Mouse (Mus musculus) liver, adult 10 weeks (tissue): ENCODE data around the gene Iqsec2. TPM values are rescaled to one million over a fixed set of nuclear protein-coding genes. Genes with fewer than 3 reads are reported as not detected.

Experiments
- polyA plus RNA-seq: library from polyadenylated mRNA; stranded (reverse); fragments of 350-450 nt; fragmentation: Illumina TruSeq; extraction: RNeasy Lipid Tissue Mini Kit (QIAGEN cat#74804); gene quantifications from one replicate; pipeline ENCODE4 v1.2.3, GENCODE M21; 2014; ENCODE audit warnings: low read depth, low replicate concordance

The Iqsec2 gene
- polyA plus RNA-seq: 1.4 TPM

DNA sequence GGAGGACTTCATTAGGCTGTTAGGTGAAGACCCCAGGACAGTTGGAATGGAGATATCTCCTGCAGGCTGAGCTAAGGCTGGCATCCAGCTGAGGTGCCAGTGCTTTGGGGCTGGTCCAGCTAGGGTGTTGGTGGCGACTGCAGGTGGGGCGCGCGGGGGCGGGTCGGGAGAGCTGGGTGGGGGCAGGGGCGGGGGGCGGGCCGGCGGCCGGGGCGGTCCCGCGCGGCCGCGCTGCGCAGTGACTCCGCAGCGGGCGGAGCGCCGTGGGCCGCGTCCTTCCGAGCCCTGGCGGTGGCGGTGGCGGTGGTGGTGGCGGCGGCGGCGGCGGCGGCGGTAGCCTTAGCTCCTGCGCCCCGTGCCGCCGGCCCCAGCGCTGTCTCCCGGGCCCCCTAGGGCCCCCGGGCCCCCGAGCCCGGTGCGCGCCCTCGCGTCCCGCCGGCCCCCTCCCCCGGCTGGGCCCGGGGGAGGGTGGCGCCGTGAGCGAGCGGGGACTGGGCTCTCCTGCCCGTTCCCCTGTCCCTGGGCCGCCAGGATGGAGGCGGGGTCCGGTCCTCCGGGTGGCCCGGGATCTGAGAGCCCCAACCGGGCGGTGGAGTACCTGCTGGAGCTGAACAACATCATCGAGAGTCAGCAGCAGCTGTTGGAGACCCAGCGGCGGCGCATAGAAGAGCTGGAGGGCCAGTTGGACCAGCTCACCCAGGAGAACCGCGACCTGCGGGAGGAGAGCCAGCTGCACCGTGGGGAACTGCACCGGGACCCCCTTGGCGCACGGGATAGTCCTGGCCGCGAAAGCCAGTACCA is at the start of gene Iqsec2:
Gene Iqsec2 (plus strand): TSS at position 328 of the 801 bp plus-strand sequence.

DNA sequence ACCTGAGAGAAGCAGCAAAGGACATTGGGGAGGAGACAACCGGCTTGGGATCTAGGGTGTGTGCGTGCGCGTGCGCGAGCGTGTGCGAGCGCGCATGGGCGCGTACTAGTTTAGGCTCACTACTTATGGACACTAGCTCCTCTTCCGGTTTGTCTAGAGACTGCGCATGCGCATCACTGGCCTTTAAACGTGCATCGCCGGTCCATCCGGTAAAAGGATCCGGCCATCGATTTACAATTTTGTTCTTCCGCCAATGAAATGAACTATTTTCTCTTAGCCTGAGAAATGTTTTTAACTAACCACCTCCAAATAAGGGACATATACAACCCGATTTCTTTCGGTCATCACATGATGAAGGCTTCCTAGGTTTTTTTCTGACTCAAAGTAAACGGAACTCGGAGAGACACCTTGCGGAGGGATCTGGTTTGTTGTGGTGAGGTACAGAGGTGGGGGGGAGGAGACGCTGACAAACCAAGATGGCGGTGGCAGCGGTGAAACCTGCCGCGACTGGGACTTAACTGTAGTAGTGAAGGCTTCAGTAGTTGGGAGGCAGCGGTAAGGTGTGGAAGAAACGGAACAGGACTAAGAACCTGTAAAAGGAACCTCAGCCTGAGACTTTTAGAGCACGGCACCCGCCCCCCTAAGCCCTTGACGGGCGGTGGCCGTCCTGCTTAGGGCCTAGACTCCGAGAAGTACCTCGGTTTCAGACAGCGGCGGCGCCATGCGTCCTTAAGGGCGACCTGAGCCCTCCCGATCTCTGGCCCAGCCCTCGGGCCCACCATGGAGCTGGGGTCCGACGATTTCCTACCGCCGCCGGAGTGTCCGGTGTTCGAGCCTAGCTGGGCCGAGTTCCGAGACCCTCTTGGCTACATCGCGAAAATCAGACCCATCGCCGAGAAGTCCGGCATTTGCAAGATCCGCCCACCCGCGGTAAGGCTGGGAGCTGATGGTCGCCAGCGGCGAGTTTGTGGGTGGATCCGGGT is 89.0 kb downstream of the Iqsec2 start, which contains the start of gene Kdm5c:
Gene Kdm5c (plus strand): TSS at position 240 of the 983 bp plus-strand sequence.

Other genes with a start within 250 kb of the Iqsec2 start
- 168 TPM for gene Hsd17b10, start 142.4 kb upstream of the Iqsec2 start, polyA plus RNA-seq
- gene Ribc1, start 128.0 kb upstream of the Iqsec2 start, polyA plus RNA-seq: 0.87 TPM
- 25.9 TPM for gene Smc1a, start 127.8 kb upstream of the Iqsec2 start, polyA plus RNA-seq
- 6.8 TPM for gene Kdm5c, start 88.8 kb downstream of the Iqsec2 start, polyA plus RNA-seq
- gene Kantr, start 183.2 kb downstream of the Iqsec2 start, polyA plus RNA-seq: 4.9 TPM
- 5.1 TPM for gene Tspyl2, start 198.2 kb downstream of the Iqsec2 start, polyA plus RNA-seq
- gene Gpr173, start 224.4 kb downstream of the Iqsec2 start, polyA plus RNA-seq: not detected